9 mouse cellular contexts compared by ENCODE assay signal in genomic region chr3:94987578-94987977, GRCm38 (mm10). TPM values are rescaled to one million over a fixed set of nuclear protein-coding genes. Genes with fewer than 3 reads are reported as not detected.
A peak's percentile ranks its signal among the peaks of the same experiment; 100 is the strongest.
DNase-seq lines count a peak whose midpoint lies in the region; ATAC-seq lines count a peak whose summit lies in the region.
"Had no signal": no experiment of that assay in that cellular context is flagged by ENCODE, and none has a peak within 500 bp of the region (broad histone marks: within the 10 kb centered on the region; RNA-seq: fewer than 3 reads in every experiment).

No protein-coding gene starts in this region.

- H3K4me3 ChIP-seq in embryonic facial prominence, embryonic 14.5 days (ENCODE audit: low read depth, low read length) = no peak overlapping the region
- no peak overlapping the region for H3K4me3 ChIP-seq in embryonic facial prominence, embryonic 10.5 days
- H3K4me3 ChIP-seq in heart, embryonic 16.5 days (ENCODE audit: low read length) = no peak overlapping the region
- H3K4me3 ChIP-seq in hindbrain, embryonic 11.5 days (ENCODE audit: low read depth, low read length) = no peak overlapping the region
- H3K4me3 ChIP-seq: embryonic facial prominence, embryonic 15.5 days had no signal

- no peaks in the 10 kb centered on the region for H3K27me3 ChIP-seq in embryonic facial prominence, embryonic 14.5 days (replicated peaks; ENCODE audit: control insufficient read depth, insufficient read depth, low read length)
- H3K27me3 ChIP-seq in embryonic facial prominence, embryonic 10.5 days (replicated peaks; ENCODE audit: low read depth, poor library complexity, severe bottlenecking) = no peaks in the 10 kb centered on the region
- no peaks in the 10 kb centered on the region for H3K27me3 ChIP-seq in heart, embryonic 16.5 days (ENCODE audit: control insufficient read depth, insufficient read depth, low read length)
- no peaks in the 10 kb centered on the region for H3K27me3 ChIP-seq in hindbrain, embryonic 11.5 days (ENCODE audit: control insufficient read depth, insufficient read depth, low read length)
- H3K27me3 ChIP-seq: embryonic facial prominence, embryonic 15.5 days had no signal

- H3K36me3 ChIP-seq in embryonic facial prominence, embryonic 14.5 days (ENCODE audit: control insufficient read depth, insufficient read depth, low read length) = peaks cover 47% of the 10 kb centered on the region
- H3K36me3 ChIP-seq in embryonic facial prominence, embryonic 10.5 days (replicated peaks) = peaks cover 80% of the 10 kb centered on the region
- H3K36me3 ChIP-seq in heart, embryonic 16.5 days (ENCODE audit: control insufficient read depth, insufficient read depth) = peaks cover 17% of the 10 kb centered on the region
- H3K36me3 ChIP-seq in hindbrain, embryonic 11.5 days (ENCODE audit: control insufficient read depth, insufficient read depth, low read length) = 0 out of 2 replicates have a peak, but pooled peaks cover 2% of the 10 kb centered on the region

- peaks cover 21% of the 10 kb centered on the region for H3K4me1 ChIP-seq in embryonic facial prominence, embryonic 14.5 days (ENCODE audit: control insufficient read depth, insufficient read depth, low read length)
- peaks cover 11% of the 10 kb centered on the region for H3K4me1 ChIP-seq in embryonic facial prominence, embryonic 10.5 days
- peaks cover 43% of the 10 kb centered on the region for H3K4me1 ChIP-seq in heart, embryonic 16.5 days (ENCODE audit: control insufficient read depth, insufficient read depth, low read length)
- H3K4me1 ChIP-seq in hindbrain, embryonic 11.5 days (replicated peaks; ENCODE audit: control insufficient read depth, insufficient read depth, low read length) = no peaks in the 10 kb centered on the region

- H3K9ac ChIP-seq in embryonic facial prominence, embryonic 14.5 days (ENCODE audit: low read depth, low read length) = no peak overlapping the region
- no peak overlapping the region for H3K9ac ChIP-seq in heart, embryonic 16.5 days (ENCODE audit: low read length)
- no peak overlapping the region for H3K9ac ChIP-seq in hindbrain, embryonic 11.5 days (ENCODE audit: low read depth, low read length)
- H3K9ac ChIP-seq: embryonic facial prominence, embryonic 15.5 days had no signal

- H3K4me2 ChIP-seq in embryonic facial prominence, embryonic 14.5 days (ENCODE audit: low read depth, low read length) = no peak overlapping the region
- H3K4me2 ChIP-seq in heart, embryonic 16.5 days (ENCODE audit: low read depth, low read length) = no peak overlapping the region
- H3K4me2 ChIP-seq in hindbrain, embryonic 11.5 days (replicated peaks; ENCODE audit: low read depth, low read length) = no peak overlapping the region
- H3K4me2 ChIP-seq: embryonic facial prominence, embryonic 15.5 days had no signal

- ATAC-seq in embryonic facial prominence, embryonic 14.5 days (ENCODE audit: low read depth) = no peak
- ATAC-seq in heart, embryonic 16.5 days (replicated peaks; ENCODE audit: extremely low read depth, insufficient read depth, low FRiP score) = peak; percentile 86
- ATAC-seq in hindbrain, embryonic 11.5 days (ENCODE audit: low FRiP score) = no peak

- no peaks in the 10 kb centered on the region for H3K9me3 ChIP-seq in embryonic facial prominence, embryonic 14.5 days (ENCODE audit: control insufficient read depth, low read length)
- H3K9me3 ChIP-seq in embryonic facial prominence, embryonic 10.5 days = no peaks in the 10 kb centered on the region
- H3K9me3 ChIP-seq in heart, embryonic 16.5 days (replicated peaks; ENCODE audit: control insufficient read depth, low read length) = no peaks in the 10 kb centered on the region
- H3K9me3 ChIP-seq in hindbrain, embryonic 11.5 days (ENCODE audit: control insufficient read depth, low read length) = no peaks in the 10 kb centered on the region
- H3K9me3 ChIP-seq: embryonic facial prominence, embryonic 15.5 days had no signal

- peak; percentile 39 for DNase-seq in embryonic facial prominence, embryonic 14.5 days (ENCODE audit: low spot score)
- DNase-seq in embryonic facial prominence, embryonic 10.5 days (ENCODE audit: low spot score) = no peak
- DNase-seq in c-Kit-positive CD71-positive TER-119-negative erythroid progenitor cells, embryonic 14.5 days (ENCODE audit: low read depth) = peak; percentile 71
- DNase-seq in lung, postnatal 14 days = peak; percentile 37
- no peak for DNase-seq in cerebellum, adult 9-10 months
- no peak for DNase-seq in cerebellum, adult 18-20 months
- DNase-seq in hindbrain, embryonic 11.5 days (ENCODE audit: low spot score) = no peak

- no peak overlapping the region for H3K27ac ChIP-seq in embryonic facial prominence, embryonic 14.5 days (replicated peaks; ENCODE audit: low read depth, low read length)
- H3K27ac ChIP-seq in embryonic facial prominence, embryonic 10.5 days (replicated peaks) = no peak overlapping the region
- peak overlapping the region; percentile 38 for H3K27ac ChIP-seq in heart, embryonic 16.5 days (ENCODE audit: low read length)
- H3K27ac ChIP-seq in hindbrain, embryonic 11.5 days (ENCODE audit: low read depth, low read length) = no peak overlapping the region
- H3K27ac ChIP-seq: embryonic facial prominence, embryonic 15.5 days had no signal

RNA-seq across cellular contexts. Expression of gene Pi4kb, which starts 13.0 kb away (rescaled TPM):
- polyA plus RNA-seq in embryonic facial prominence, embryonic 14.5 days (2014; fragmentation: Nextera tagmentation; extraction: Ambion mirVana) = 26.5 and 28.2 TPM in 2 replicates
- polyA plus RNA-seq in embryonic facial prominence, embryonic 10.5 days (2016; fragmentation: Nextera tagmentation; extraction: Ambion mirVana) = 23.8 and 24.4 TPM in 2 replicates
- polyA plus RNA-seq in heart, embryonic 16.5 days (2015; fragmentation: Nextera tagmentation; extraction: Ambion mirVana) = 15.1 and 20.1 TPM in 2 replicates
- polyA plus RNA-seq in hindbrain, embryonic 11.5 days (2014; fragmentation: Nextera tagmentation; extraction: Ambion mirVana) = 22.1 and 24.4 TPM in 2 replicates

RNA-seq across cellular contexts. Expression of gene Zfp687, which starts 27.7 kb away (rescaled TPM):
- 17.3 and 22.0 TPM in 2 replicates for polyA plus RNA-seq in embryonic facial prominence, embryonic 14.5 days (2014; fragmentation: Nextera tagmentation; extraction: Ambion mirVana)
- polyA plus RNA-seq in embryonic facial prominence, embryonic 10.5 days (2016; fragmentation: Nextera tagmentation; extraction: Ambion mirVana) = 34.9 and 36.9 TPM in 2 replicates
- 16.4 and 16.9 TPM in 2 replicates for polyA plus RNA-seq in heart, embryonic 16.5 days (2015; fragmentation: Nextera tagmentation; extraction: Ambion mirVana)
- polyA plus RNA-seq in hindbrain, embryonic 11.5 days (2014; fragmentation: Nextera tagmentation; extraction: Ambion mirVana) = 21.2 and 29.6 TPM in 2 replicates

RNA-seq across cellular contexts. Expression of gene Rfx5, which starts 33.7 kb away (rescaled TPM):
- polyA plus RNA-seq in embryonic facial prominence, embryonic 14.5 days (2014; fragmentation: Nextera tagmentation; extraction: Ambion mirVana) = 10.2 and 12.5 TPM in 2 replicates
- 6.9 and 7.0 TPM in 2 replicates for polyA plus RNA-seq in embryonic facial prominence, embryonic 10.5 days (2016; fragmentation: Nextera tagmentation; extraction: Ambion mirVana)
- 4.0 and 4.7 TPM in 2 replicates for polyA plus RNA-seq in heart, embryonic 16.5 days (2015; fragmentation: Nextera tagmentation; extraction: Ambion mirVana)
- 6.0 and 8.9 TPM in 2 replicates for polyA plus RNA-seq in hindbrain, embryonic 11.5 days (2014; fragmentation: Nextera tagmentation; extraction: Ambion mirVana)

RNA-seq across cellular contexts. Expression of gene Selenbp1, which starts 54.7 kb away (rescaled TPM):
- 38.7 and 41.0 TPM in 2 replicates for polyA plus RNA-seq in embryonic facial prominence, embryonic 14.5 days (2014; fragmentation: Nextera tagmentation; extraction: Ambion mirVana)
- polyA plus RNA-seq in embryonic facial prominence, embryonic 10.5 days (2016; fragmentation: Nextera tagmentation; extraction: Ambion mirVana) = 6.4 and 7.7 TPM in 2 replicates
- polyA plus RNA-seq in heart, embryonic 16.5 days (2015; fragmentation: Nextera tagmentation; extraction: Ambion mirVana) = 124 and 143 TPM in 2 replicates
- 6.9 and 7.4 TPM in 2 replicates for polyA plus RNA-seq in hindbrain, embryonic 11.5 days (2014; fragmentation: Nextera tagmentation; extraction: Ambion mirVana)

RNA-seq across cellular contexts. Expression of gene Psmd4, which starts 54.8 kb away (rescaled TPM):
- 234 and 252 TPM in 2 replicates for polyA plus RNA-seq in embryonic facial prominence, embryonic 14.5 days (2014; fragmentation: Nextera tagmentation; extraction: Ambion mirVana)
- polyA plus RNA-seq in embryonic facial prominence, embryonic 10.5 days (2016; fragmentation: Nextera tagmentation; extraction: Ambion mirVana) = 349 and 357 TPM in 2 replicates
- polyA plus RNA-seq in heart, embryonic 16.5 days (2015; fragmentation: Nextera tagmentation; extraction: Ambion mirVana) = 201 and 223 TPM in 2 replicates
- polyA plus RNA-seq in hindbrain, embryonic 11.5 days (2014; fragmentation: Nextera tagmentation; extraction: Ambion mirVana) = 328 and 329 TPM in 2 replicates

Comparison
In these comparisons a context has a peak if more than half of its experiments do, and no peak if none do; other contexts are left out.
1. DNase-seq: peak in embryonic facial prominence, embryonic 14.5 days (single experiment), c-Kit-positive CD71-positive TER-119-negative erythroid progenitor cells, embryonic 14.5 days (single experiment) and lung, postnatal 14 days (single experiment); none in embryonic facial prominence, embryonic 10.5 days (single experiment), cerebellum, adult 9-10 months (single experiment), cerebellum, adult 18-20 months (0 of 2) and hindbrain, embryonic 11.5 days (single experiment).